Mouse (Mus musculus) ES-E14 (cell line): ENCODE data around the gene Cpa5. TPM values are rescaled to one million over a fixed set of nuclear protein-coding genes. Genes with fewer than 3 reads are reported as not detected.

Experiments used
- DNase-seq: peaks from one replicate; pipeline ENCODE4 v3.0.0-alpha.2; 2013; ENCODE audit warnings: low read depth, low spot score
- H3K27ac ChIP-seq: 2 replicates; pipeline ENCODE4 v1.5.1; 2012; ENCODE audit warnings: low read depth, mild to moderate bottlenecking, low read length, moderate library complexity, mixed read lengths; ENCODE audit not compliant: poor library complexity, insufficient read depth, severe bottlenecking
- H3K36me3 ChIP-seq: 2 replicates; pipeline ENCODE4 v1.6.1; 2012; ENCODE audit warnings: mild to moderate bottlenecking, low read length, moderate library complexity, mixed read lengths; ENCODE audit not compliant: control insufficient read depth, poor library complexity, insufficient read depth, severe bottlenecking
- H3K4me1 ChIP-seq, 2 experiments: fragments of 150-350 bp in 1 of 2; sonication (generic) in 1 of 2; 2 replicates each; pipeline ENCODE4 v1.6.1; 2012; ENCODE audit warnings: low read length in 2 of 2, mild to moderate bottlenecking in 1 of 2, mixed read lengths in 1 of 2; ENCODE audit not compliant: control insufficient read depth in 2 of 2, insufficient read depth in 2 of 2, poor library complexity in 1 of 2
- H3K4me3 ChIP-seq, 2 experiments: fragments of 150-350 bp in 1 of 2; sonication (generic) in 1 of 2; 2 replicates each; pipeline ENCODE4 v1.5.1; 2012; ENCODE audit warnings: low read length in 2 of 2, low read depth in 1 of 2, mild to moderate bottlenecking in 1 of 2, mixed read lengths in 1 of 2; ENCODE audit not compliant: insufficient read depth in 1 of 2, poor library complexity in 1 of 2, severe bottlenecking in 1 of 2
- H3K9ac ChIP-seq: 2 replicates; pipeline ENCODE4 v1.6.1; 2012; ENCODE audit warnings: low read depth, mild to moderate bottlenecking, low read length, mixed read lengths; ENCODE audit not compliant: poor library complexity, insufficient read depth, severe bottlenecking
- H3K9me3 ChIP-seq: fragments of 150-350 bp; sonication (generic); 2 replicates; pipeline ENCODE4 v1.6.1; 2012; ENCODE audit warnings: low read depth, mild to moderate bottlenecking, low read length; ENCODE audit not compliant: control insufficient read depth, insufficient read depth
- CHD2 ChIP-seq: IDR thresholded peaks from 2 replicates; pipeline ENCODE4 v1.6.1; 2014; ENCODE audit warnings: mild to moderate bottlenecking, low read depth, low read length, inconsistent platforms
- HCFC1 ChIP-seq: IDR thresholded peaks from 2 replicates; pipeline ENCODE4 v1.6.1; 2012; ENCODE audit warnings: low read length, inconsistent platforms, borderline replicate concordance; ENCODE audit not compliant: insufficient read depth
- MAFK ChIP-seq: IDR thresholded peaks from 2 replicates; pipeline ENCODE4 v1.6.1; 2014; ENCODE audit warnings: mild to moderate bottlenecking, low read depth, low read length, inconsistent platforms; ENCODE audit not compliant: insufficient read depth
- ZC3H11A ChIP-seq: IDR thresholded peaks from 2 replicates; pipeline ENCODE4 v1.6.1; 2012; ENCODE audit warnings: low read depth, mild to moderate bottlenecking, inconsistent platforms, low read length, borderline replicate concordance
- ZNF384 ChIP-seq: IDR thresholded peaks from 2 replicates; pipeline ENCODE4 v1.6.1; 2012; ENCODE audit warnings: low read depth, low read length, inconsistent platforms
- in situ Hi-C, 2 experiments: fragments of 600-800 bp; cut with MboI; formaldehyde crosslinking; loops; one replicate each; pipeline ENCODE4 v1.15.1; 2025; ENCODE audit warnings: low sequenced_read_pairs in 2 of 2, inconsistent platforms in 1 of 2; ENCODE audit not compliant: unreplicated experiment in 2 of 2
- total RNA-seq: library from RNA; depleted of rRNA; stranded (reverse); fragments of 300-350 nt; gene quantifications from 2 replicates; pipeline ENCODE4 v1.2.3, GENCODE M21; 2012

Cpa5 gene
- total RNA-seq, 1 experiment = not detected

- no peak for TF ChIP-seq CHD2
- no peak for TF ChIP-seq ZNF384
- no peak for TF ChIP-seq HCFC1
- TF ChIP-seq ZC3H11A = no peak
- TF ChIP-seq MAFK = no peak
- Histone ChIP-seq H3K27ac (no peak overlapping the region), H3K9me3 (no peaks in the 10 kb centered on the region), H3K36me3 (no peaks in the 10 kb centered on the region), H3K4me1 (peaks cover 0 to 20% of the 10 kb centered on the region in 2 experiments; a peak in 2 of 4 replicates), H3K9ac (no peak overlapping the region), H3K4me3 (no peak overlapping the region)
- in situ Hi-C loops = no loop called here
- DNase-seq = no peak
Observed at GRCm38 (mm10) chr6:30616491-30616941, 5.7 kb downstream of the Cpa5 start.

DNA sequence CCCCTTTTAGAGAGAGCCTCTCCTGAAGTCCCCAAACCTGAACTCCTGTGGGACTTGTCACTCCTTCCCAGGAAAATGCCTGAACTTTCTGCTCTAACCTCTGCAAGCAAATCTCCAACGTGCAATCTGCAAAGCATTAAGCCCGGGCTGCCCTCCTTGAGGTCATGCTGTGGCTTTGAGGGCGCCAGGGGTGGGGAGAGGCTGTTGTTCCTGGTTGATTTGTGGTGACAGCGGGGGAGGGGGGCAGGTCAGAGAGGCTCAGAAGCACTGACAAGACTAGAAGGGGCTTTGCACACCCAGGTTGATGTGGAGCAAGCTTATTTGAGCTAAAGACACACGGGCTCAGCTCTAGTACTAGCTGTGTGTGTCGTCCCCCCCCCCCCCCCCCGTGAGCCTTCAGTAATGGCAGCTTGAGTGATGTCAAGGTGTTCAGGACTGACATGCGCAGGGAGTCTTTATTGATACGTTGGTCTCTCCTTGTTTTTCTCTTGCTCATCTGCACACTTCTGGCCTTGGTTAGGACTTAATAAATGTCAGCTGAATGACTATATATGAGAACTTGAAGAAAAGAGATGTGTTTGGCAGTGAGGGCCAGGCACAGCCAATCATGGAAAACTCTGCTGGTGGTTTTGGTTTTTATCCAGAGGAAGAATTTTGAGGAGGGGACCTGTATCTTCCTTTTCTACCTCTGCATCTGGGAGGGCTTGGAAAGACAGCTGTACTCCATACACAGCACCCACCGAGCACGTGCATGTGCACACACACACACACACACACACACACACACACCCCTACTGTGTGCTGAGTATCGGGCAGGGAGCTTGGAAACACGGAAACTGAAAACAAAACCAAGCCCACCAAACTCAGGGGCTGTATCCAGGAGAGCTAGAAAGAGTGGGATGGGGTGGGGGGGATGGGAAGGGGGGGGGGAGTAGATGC is 6.5 kb downstream of the Cpa5 start:
- TF ChIP-seq ZNF384 (no peak), CHD2 (no peak), HCFC1 (no peak), ZC3H11A (no peak), MAFK (no peak)
- Histone ChIP-seq H3K4me3 (no peak overlapping the region), H3K27ac (no peak overlapping the region), H3K9ac (no peak overlapping the region), H3K36me3 (no peaks in the 10 kb centered on the region), H3K4me1 (peaks cover 0 to 20% of the 10 kb centered on the region in 2 experiments; a peak in 2 of 4 replicates), H3K9me3 (no peaks in the 10 kb centered on the region)
- in situ Hi-C loops = no loop called here
- DNase-seq = peak; percentile 20

DNA sequence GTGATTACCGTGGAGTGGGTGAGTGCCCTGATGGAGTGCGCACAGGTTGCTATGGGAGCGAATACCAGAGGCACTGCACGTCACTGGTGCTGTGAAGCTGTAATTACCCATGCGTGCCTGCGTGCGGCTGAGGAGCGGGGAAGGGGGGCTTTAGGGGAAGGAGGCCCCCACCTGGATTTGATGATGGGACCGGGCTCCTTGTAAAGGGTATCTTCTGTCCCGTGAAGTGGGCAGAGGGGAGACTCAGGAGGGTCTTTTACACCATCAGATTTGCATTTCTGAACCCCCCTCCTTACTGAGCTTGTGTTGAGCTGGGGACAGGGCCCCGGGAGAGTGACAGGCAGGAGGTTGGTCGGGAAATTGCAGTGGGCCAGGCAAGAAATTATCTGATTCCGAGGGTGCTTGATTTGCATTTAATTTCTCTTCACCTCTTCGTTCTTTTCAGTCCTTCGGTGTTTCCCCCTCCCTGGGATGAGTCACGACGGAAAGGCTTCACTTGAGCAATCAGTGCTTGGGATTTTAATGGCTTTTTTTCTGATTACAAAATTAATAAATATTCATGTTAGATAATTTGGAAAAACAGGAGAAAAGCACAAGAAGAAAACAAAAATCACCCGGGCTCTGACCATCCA is 7.3 kb downstream of the Cpa5 start:
- Histone ChIP-seq H3K9ac (no peak overlapping the region), H3K4me3 (no peak overlapping the region), H3K4me1 (peaks cover 0 to 20% of the 10 kb centered on the region in 2 experiments; a peak in 2 of 4 replicates), H3K36me3 (no peaks in the 10 kb centered on the region), H3K9me3 (no peaks in the 10 kb centered on the region), H3K27ac (no peak overlapping the region)
- in situ Hi-C loops = no loop called here
- DNase-seq = no peak
- TF ChIP-seq HCFC1 (no peak), ZNF384 (no peak), MAFK (no peak), CHD2 (no peak), ZC3H11A (no peak)

DNA sequence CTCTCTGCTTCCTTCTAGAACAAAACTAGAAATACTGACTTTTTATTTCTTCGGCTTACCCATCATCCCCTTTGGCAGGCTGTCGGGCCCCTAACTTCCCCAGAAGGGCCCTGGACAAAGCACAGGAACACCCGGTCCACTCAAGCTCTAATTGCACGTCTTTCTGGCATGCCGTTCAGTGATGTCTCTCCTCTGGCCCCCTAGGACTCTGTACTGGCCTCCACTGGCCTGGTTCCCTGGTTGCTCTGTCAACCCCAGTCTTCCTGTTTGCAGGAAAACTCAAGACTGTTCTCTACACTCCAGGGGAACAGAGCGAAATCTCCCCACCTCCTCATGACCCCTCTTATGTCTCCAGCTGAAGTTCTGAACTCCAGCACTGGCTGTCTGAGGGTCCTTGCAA is 7.9 kb downstream of the Cpa5 start:
- in situ Hi-C loops = no loop called here
- TF ChIP-seq CHD2 (no peak), ZC3H11A (no peak), ZNF384 (no peak), MAFK (no peak), HCFC1 (no peak)
- H3K36me3 ChIP-seq = no peaks in the 10 kb centered on the region
- DNase-seq = no peak
- no peak overlapping the region for H3K27ac ChIP-seq
- H3K4me1 ChIP-seq = peaks cover 0 to 20% of the 10 kb centered on the region in 2 experiments; a peak in 2 of 4 replicates
- no peaks in the 10 kb centered on the region for H3K9me3 ChIP-seq
- H3K4me3 ChIP-seq = no peak overlapping the region
- H3K9ac ChIP-seq = no peak overlapping the region
